Mouse (Mus musculus): ENCODE results near the gene Tspan11.

GRCm38 (mm10) chr6:127965497-127965896 lies 78.1 kb downstream of the Tspan11 start:
- TF ChIP-seq CTCF (IDR thresholded peaks at IDR 0.05; ENCODE audit: borderline replicate concordance, insufficient read depth, low read depth, low read length) (0 out of 2 replicates have a peak, but pooled peaks have one; percentile 29), POLR2A (IDR thresholded peaks at IDR 0.05; ENCODE audit: borderline replicate concordance, insufficient read depth, low read length) (no peak)

All from cerebellum, adult 2 months (tissue).